Mouse (Mus musculus) thymus, postnatal 0 days (tissue): ENCODE measurements around the gene Gm13304. TPM values are rescaled to one million over a fixed set of nuclear protein-coding genes. Genes with fewer than 3 reads are reported as not detected.
"Not testable (repeated sequence)": the region's sequence is repeated elsewhere in the genome, so short reads cannot be mapped to it uniquely, and the experiment has no call there.

ENCODE experiments used
- DNase-seq: peaks from one replicate; pipeline ENCODE4 v3.0.0-alpha.2; 2015; ENCODE audit warnings: low spot score
- polyA plus RNA-seq: library from polyadenylated mRNA; unstranded; fragments of >200 nt; fragmentation: Nextera tagmentation; extraction: Ambion mirVana; gene quantifications from 2 replicates; pipeline ENCODE4 v1.2.1, GENCODE M21; 2015

The Gm13304 gene
- 9.7 and 13.6 TPM in 2 replicates for polyA plus RNA-seq

DNA sequence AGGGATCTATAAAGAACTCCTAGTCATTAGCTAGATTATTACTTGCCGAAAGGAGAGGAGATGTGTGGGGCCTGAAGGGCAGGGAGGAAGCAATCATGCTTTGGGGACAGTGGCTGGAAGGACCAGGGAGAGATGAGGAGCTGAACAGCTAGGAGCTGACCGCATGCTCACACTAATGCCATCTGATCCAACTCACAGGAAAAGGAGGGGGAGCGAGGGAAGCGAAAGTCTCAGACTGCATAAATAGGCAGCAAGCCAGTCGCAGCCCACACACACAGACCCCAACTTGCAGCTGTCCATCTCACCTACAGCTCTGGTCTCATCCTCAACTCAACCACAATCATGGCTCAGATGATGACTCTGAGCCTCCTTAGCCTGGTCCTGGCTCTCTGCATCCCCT lies at the start of gene Gm13304:
TSS of gene Gm13304 (plus strand) at position 301 of the 400 bp plus-strand sequence.
- DNase-seq, result not testable (repeated sequence)

GRCm38 (mm10) chr4:42090907-42091306 lies 23.7 kb upstream of the Gm13304 start, which contains the start of gene Gm3893:
Gene Gm3893, plus strand, starts transcription at chr4:42091207.
- not testable (repeated sequence) for DNase-seq

- not testable (repeated sequence) for DNase-seq
These were observed 38.5 kb downstream of the Gm13304 start, which contains the start of gene Gm13306 for GRCm38 (mm10) chr4:42153136-42153535. Gene Gm13306, plus strand, starts transcription at chr4:42153436.

Other genes with a start within 250 kb of the Gm13304 start
- 9.6 and 19.1 TPM in 2 replicates for gene Gm21541, start 211.2 kb upstream of the Gm13304 start, polyA plus RNA-seq
- 0.68 and 2.6 TPM in 2 replicates for gene Gm20878, start 173.2 kb upstream of the Gm13304 start, polyA plus RNA-seq
- not detected in 2 replicates for gene Fam205a4, start 148.8 kb upstream of the Gm13304 start, polyA plus RNA-seq
- gene Gm21093, start 80.1 kb upstream of the Gm13304 start, polyA plus RNA-seq, result not detected in 2 replicates
- gene Gm3893, start 23.6 kb upstream of the Gm13304 start, polyA plus RNA-seq, result not detected in 2 replicates
- 13.1 TPM in 1 of 2 replicates, not detected in the other for gene Gm13306, start 38.6 kb downstream of the Gm13304 start, polyA plus RNA-seq
- gene Gm13305, start 53.8 kb downstream of the Gm13304 start, polyA plus RNA-seq, result 23.3 and 23.5 TPM in 2 replicates
- not detected in 2 replicates for gene Gm10600, start 125.8 kb downstream of the Gm13304 start, polyA plus RNA-seq
- gene Ccl21b, start 140.9 kb downstream of the Gm13304 start, polyA plus RNA-seq, result not detected in 2 replicates
- gene Gm21953, start 179.4 kb downstream of the Gm13304 start, polyA plus RNA-seq, result not detected in 2 replicates
- 0.04 and 0.06 TPM in 2 replicates for gene Fam205a3, start 203.5 kb downstream of the Gm13304 start, polyA plus RNA-seq